Mouse (Mus musculus) skeletal muscle tissue, adult 2 months (tissue): ENCODE results near the gene Ttc23.

Experiments
- DNase-seq: peaks from one replicate; pipeline ENCODE4 v3.0.0-alpha.2; 2012; ENCODE audit warnings: low read depth, low spot score

Ttc23 gene

DNA sequence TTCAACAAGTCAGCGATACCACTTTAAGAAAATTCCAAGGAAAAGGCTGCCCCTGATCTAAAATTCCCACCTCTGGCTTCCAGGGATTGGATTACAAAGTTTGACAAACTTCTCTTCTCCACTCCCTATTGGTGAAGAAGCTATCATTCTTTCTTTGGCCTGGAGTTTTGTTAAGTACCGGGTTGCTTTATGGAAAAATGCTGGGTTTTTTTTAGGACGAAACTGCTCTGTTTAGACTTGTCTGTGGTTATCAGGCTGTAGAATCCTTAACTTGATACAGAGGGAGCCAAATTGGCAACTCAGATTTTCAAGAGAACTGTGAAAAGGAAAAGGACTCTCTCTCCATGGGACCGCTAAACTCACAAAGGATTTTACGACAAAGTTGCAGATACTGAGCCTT is at the start of gene Ttc23:
Ttc23 (plus strand) TSS at position 134 of the 400 bp plus-strand sequence.
- DNase-seq, result peak; percentile 63

DNA sequence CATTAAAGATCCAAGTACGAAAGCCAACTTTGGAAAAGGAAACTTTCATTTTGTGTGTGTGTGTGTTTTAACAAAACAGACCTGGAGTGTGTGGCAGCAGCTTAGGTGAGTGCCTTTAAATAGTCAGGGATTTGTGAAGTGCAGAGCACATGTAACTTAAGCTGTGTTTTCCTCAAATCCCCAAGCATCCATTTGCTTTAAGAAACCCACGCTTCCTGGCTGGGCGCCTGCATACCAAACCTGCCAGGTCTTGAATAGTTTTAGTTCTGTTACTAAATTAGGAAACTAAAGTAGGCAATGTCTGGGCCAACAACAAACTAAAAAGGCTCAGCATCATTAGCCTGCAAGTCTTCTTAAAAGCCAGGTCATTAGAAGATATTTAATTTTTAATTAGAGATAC is 49.2 kb upstream of the Ttc23 start:
- peak; percentile 57 for DNase-seq

DNA sequence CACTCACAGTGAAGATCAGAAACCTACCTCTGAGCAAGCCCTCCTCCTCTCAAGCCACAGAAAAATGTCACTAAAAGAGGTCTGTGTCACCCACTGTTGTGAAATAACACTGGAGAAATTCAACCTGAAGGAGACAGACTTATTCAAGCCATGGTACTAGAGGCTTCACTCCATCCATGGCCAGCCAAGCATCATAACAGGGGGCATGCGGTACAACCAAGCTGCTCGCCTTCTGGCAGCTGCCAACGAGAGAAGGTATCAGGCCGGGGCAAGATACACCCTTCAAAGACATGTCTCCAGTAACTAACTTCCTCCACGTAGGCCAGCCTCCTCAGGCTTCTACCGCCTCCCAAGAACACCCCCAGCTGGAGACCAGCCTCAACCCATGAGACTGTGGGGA is 42.1 kb upstream of the Ttc23 start:
- no peak for DNase-seq

DNA sequence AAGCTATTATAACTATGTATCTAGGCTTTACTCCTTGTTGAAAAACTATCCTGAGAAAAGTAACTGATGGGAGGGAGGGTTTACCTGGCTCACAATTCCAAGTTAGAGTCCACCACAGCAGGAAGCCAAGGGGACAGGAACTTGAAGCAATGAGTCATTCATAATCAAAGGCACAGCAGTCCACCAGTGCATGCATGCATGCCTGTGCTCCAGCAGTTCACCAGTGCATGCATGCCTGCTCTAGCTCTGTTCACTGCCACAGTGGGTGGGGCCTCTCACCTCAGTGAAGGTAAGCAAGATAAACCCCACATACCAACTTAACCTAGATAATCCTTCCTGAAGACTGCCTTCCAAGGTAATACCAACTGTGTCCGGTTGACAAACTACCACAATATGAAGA is 41.0 kb upstream of the Ttc23 start:
- no peak for DNase-seq

DNA sequence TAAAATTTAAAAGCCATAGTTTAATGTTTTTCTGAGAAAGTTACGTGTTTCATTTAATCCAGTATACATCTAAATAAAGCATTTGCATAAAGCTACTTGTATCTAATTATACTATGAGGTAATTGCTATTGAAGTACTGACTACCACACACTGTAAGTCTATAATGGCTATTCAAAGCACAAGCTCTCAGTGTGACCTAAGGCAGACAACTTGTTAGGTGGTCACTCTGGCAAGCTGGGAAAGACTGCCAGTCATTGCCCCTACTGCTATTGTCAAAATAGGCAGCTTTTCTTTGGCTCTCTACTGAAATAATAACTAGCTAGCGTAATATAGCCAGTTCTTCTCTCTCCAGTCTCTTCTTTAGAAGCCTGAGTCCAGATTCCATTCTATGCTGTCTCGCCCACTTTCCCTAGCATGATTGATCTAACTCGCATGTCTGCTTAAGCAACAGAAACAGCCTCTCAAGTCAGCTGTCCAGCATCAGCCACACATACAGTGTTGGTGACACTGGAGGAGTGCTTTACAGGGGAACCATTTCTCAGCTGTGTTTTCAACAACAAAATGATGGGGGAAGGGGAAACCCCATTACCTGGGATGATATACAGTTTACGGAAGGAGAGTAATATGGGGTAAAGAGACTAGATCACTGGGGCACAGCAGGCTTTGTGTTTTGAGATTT is 39.4 kb upstream of the Ttc23 start:
- DNase-seq, result no peak

DNA sequence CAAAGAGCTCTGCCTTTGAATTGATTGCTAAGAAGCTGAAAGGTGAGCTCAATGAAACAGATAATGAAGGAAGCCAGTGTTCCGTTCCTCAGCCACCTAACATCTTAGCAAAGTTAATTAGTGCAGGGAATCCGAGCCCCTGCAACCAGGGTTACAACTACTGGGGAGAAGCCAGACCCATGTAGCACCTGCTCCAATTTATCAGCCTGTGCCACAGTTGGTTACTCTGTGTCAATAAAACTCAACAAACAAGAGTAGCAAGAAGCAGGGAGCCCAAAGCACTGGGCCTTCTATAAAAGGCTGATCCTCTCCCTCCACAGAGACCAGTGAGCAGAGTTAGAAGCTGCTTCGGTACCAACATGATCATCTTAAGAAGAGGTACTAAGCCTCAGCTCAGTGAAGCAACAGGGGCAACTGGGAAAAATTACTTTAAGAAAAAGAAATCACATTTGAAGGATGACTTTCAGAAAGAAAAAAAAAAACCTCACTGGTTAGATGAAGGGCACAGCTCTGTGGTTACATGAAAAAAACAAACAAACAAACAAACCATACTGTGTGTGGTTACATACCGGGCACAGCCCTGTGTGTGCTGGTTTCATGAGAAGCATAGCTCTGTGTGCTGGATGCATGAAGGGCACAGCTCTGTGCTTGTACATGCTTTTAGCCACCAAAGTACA is 38.7 kb upstream of the Ttc23 start:
- no peak for DNase-seq

DNA sequence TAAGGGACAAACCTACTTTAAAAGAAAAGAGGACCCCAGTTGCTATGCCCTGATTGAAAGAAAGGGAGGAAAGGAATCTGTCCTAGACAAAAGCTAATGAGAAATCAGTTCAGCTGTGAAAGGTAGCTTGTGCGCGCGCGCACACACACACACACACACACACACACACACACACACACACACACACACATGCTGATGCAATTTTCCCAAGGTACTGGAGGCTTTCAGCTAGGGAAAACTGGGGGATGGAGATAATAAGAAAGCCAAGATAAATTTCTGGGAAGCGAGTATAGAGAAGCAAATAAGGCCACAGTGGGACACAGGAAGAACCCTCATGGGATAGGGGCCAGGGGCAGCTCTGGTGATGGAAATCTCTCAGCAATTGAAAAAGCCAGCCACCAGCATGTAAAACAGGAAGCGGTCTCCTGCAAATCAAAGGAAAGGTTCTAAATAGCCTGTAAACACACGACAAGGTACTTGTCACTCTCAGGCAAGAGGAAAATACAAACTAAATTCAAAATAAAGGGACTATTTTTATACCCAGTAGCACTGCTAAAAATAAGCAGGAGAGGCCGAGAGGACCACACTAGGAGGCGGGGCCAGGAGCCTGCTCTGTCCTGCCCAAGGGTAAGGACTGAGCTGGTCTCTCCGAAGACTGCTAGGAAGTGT is 33.3 kb upstream of the Ttc23 start:
- peak; percentile 25 for DNase-seq

DNA sequence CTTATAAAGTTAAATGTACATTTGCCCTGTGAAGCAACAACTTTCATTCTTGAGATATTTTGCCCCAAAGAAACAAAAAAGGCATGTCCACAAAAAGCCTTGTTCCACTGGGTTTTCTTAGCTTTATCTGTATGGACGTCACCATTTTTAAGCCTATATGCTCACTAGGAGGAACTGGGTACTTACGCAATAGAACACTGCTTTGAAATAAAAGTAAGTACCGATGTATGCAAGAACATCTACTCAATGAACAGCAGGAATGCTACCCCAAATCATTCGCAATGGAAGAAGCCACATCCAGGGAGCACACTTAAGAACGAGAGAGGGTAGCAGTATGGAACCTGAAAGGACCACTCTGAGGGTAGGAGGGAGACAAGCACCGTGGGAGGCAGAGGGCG is 32.7 kb upstream of the Ttc23 start:
- no peak for DNase-seq

DNA sequence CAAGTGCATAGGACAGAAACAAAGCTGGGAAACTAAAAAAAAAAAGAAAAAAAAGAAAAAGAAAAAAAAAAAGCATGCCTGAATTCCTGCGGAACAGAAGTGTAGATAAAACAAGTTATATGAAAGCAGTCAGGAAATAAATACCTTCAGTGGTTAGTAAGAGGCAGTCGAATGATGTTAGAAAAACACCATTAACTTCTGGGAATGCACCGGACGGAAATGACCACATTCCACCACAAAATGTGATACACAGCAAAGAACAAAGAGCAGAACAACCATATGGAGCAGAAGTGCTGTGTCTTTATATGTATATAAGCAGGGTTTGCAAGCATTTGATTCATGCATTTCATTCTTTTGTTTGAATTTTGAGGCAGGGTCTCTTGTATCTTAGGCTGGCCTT is 30.3 kb upstream of the Ttc23 start:
- no peak for DNase-seq

DNA sequence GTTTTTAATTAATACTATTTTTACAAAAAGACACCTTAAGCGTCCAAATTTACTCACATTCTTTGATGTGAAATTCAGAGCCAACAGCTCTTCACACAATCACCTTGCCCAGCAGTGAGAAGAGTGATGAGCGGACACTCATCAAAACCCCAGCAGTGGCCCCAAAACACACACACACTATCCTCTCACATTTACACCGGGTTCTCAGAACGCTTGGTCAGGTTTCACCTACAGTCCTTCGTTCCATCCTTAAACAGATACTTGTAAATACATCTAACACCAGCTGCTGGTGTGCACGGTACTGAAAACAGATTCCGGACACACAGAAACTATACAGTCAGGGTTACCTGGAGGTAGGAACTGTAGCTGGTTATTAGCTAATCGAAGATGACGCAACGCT is 29.6 kb upstream of the Ttc23 start:
- DNase-seq, result no peak

DNA sequence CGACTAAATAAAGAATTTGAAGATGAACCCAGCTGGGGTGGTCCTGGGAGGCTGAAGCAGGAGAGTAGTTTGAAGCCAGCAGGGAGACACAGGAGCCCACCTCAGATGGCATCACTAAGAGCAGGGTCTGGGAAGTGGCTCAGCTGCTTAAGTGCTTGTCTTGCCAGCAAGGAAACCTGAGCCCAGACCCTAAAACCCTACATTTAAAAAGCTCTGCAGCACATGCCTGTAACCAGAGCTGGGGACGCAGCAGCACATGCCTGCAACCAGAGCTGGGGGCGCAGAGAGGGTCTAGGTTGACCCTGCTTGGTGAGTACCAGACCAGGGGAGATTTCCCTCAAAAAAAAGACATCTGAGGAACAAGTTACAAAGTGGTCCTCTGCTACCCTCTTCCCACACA is 28.9 kb upstream of the Ttc23 start:
- no peak for DNase-seq

DNA sequence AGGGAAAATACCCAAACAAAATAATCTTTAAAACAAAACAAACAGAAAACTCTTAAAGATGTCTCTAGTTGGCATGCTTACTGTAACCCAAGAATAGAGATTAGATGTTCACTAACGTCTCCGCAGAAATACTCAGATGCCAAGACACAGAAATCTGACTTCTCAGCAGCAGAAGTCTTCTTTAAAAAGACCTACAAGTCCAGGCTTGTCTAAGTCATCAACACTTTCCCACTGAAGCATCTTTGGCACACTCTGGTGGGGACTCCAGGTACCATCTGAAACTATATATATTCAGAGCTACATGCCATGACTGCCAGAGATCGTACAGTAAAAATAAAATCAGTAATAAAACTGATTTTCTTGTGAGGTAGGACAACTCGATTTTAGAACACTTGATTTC is 27.4 kb upstream of the Ttc23 start:
- peak; percentile 59 for DNase-seq

DNA sequence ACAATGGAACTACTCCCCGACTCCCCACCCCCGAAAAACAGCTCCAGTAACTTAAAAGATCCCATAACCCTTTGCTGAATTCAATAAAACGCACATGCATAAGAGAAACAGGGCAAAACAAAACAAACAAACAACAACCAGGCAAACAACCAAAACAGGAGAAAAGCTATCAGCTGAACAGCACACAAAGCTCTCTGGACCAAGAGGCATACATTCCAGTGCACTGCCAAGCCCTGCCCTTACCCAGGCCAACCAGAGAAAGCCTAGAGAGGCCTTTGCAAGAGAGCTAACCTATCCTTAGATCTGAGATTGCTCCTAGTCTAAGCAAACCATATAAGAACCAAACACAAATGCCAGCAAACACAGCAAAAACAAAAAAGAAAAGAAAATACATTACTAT is 25.1 kb upstream of the Ttc23 start:
- no peak for DNase-seq

DNA sequence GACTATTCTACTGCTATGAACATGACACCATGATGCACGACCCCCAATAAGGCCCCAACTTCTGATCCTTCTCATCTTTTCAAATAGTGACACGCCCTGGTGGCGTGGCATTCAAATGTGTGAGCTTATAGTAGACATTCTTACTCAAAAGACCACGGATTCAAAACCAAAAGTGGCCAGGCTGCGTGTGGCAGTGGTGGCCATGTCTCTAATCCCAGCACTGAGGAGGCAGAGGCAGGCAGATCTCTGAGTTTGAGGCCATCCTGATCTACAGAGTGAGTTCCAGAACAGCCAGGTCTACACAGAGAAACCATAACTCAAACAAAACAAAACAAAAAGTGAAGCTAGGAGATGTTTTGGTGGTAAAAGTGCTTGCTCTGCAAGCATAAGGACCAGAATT is 20.5 kb upstream of the Ttc23 start:
- DNase-seq, result no peak

DNA sequence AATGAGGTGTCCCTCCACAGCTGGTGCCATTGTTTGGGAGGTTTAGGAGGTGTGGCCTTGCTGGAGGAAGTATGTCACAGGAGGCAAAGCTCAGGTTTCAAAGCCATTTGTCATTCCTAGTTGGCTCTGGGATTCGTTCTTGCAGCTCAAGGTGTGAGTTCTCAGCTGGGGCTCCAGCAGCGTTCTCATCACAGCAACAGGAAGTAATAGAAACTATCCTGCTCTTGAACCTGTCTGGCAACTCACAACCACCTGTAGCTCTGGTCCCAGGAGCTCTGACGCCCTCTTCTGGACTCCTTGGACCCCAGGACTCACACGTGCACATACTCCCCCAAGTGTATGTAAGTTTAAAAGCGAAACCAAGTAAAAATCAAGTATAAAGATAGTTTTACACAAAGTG is 17.5 kb upstream of the Ttc23 start:
- no peak for DNase-seq

DNA sequence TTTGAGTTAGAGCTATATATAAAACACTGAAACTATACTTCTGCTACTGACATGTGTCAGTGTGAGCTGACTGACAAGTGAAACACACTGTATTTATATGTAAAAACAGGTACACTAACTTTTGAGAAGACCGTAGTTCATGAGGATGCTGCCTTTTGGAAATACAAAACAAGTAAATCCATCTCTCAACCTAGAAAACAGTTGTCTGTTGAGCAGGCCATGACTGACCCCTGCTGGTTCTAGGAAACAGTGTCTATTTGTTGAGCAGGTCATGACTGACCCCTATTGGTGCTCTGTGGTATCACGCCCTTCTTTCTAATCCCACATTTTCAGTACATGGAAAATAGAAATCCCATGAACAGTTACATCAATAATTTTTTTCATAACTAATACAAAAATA is 16.4 kb upstream of the Ttc23 start:
- DNase-seq, result peak; percentile 83

DNA sequence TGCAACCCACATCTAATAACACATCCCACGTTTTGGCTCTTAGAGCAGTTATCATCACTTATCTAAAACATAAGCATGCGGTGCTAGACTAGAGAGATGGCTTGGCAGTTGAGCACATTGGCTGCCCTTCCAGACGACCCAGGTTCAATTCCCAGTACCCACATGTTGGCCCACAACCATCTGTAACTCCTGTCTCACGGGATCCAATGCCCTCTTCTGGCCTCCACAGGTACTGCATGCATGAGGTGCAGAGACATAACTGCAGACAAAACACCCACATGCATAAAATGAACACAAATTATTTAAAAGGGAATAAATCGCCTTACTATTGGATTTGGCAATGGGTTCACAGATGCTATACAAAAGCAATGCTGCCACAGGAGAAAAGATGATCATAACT is 14.8 kb upstream of the Ttc23 start:
- no peak for DNase-seq

DNA sequence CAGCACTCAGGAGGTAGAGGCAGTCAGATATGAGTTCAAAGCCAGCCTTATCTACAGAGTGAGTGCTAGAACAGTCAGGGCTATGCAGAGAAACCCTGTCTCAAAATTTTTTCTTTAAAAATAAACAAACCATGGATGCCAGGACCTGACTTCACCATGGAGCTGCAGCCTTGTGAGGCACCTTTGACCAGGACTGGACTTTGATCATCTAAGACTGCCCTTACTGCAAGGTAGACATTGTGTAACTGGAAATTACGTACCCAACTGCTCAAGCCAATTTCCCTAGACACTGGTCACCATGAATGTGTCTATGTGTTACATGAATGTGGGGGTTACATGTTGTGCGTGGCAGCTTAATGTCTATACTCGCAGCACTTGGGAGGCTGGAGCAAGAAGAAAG is 13.0 kb upstream of the Ttc23 start:
- no peak for DNase-seq

DNA sequence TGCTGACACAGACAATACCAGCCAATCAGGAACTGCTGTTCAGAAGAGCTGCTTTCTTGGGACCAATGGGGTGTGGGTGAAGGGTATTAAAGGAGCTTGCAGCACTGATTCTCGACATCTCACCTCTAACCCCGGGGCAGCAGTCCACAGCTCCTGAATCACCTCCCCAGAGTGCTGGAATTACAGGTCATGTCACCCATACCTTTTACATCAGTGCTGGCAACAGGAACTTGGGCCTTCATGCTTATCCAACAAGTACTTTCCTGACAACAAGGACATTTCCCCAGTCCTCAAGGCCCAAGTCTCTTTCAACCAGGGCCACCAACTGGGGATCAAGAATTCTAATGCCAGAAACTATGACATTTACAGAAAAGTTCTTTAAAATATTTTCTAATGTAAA is 11.0 kb upstream of the Ttc23 start:
- no peak for DNase-seq

DNA sequence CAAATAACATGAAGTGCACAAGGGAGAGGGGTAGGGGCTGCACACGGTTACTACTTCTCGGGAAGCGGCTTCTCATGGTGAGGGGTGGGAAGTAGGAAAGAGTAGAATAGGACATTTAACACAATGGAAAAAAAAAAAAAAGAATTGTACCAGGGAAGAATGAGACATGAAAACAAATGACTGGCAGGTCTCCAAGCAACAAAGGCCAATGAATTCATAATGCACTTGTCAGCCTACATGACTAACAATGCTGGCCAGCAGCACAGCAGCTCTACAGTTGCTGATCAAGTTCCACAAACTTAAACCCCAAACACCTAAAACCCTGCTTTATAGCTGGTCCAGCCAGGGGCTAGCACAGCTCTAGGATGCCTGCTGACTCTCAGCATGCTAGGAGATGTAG is 8.2 kb upstream of the Ttc23 start:
- no peak for DNase-seq

DNA sequence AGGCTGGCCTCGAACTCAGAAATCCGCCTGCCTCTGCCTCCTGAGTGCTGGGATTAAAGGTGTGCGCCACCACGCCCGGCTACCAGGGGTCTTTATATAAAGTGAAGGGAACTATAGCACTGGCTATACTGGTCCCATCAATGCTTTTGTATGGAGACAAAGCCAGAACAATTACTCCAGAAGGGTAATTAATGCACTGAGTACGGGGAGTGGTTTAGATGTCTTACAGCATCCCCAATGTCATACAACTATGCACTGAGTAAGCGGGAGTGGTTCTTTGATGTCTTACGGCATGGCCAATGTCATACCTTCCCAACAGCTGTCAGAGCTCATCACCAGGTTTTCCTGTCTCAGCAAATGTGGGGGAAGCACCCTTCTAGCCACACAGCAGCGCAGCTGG is 4.3 kb upstream of the Ttc23 start:
- DNase-seq, result no peak

DNA sequence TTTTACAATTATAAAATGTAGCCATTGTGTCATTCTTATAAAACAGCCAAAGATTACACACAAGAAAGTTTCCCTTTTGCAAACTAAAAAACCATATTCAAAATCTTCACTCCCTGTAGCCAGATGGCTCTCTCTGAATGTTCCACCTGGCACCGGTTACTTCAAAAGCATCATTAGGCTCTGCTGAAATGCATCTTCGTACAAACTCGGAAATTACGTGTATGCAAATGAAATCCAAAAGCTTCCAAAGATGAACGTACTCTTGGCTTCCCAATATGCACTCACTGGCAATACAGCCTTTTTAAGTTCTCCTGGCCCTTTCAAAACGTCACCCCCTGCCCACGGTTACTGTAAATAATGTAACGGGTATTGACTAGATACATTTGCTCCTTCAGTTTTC is 2.9 kb upstream of the Ttc23 start:
- no peak for DNase-seq
